Mouse (Mus musculus) CH12.LX (cell line): ENCODE measurements around the gene Adam15. TPM values are rescaled to one million over a fixed set of nuclear protein-coding genes. Genes with fewer than 3 reads are reported as not detected.

ENCODE experiments used
- DNase-seq: peaks from one replicate; pipeline ENCODE4 v3.0.0-alpha.2; 2013; ENCODE audit errors: extremely low read depth
- H3K27ac ChIP-seq: 2 replicates; pipeline ENCODE4 v1.5.1; 2012; ENCODE audit warnings: low read depth, mild to moderate bottlenecking, control low read depth, moderate library complexity; ENCODE audit not compliant: insufficient read depth
- H3K27me3 ChIP-seq: replicated peaks from 2 replicates; pipeline ENCODE3; 2012; ENCODE audit warnings: inconsistent platforms
- H3K36me3 ChIP-seq, 2 experiments: replicated peaks in 1 of 2; 2 replicates each; pipeline versions ENCODE3 to v1.6.1; 2012; ENCODE audit warnings: inconsistent platforms in 1 of 2, low read length in 1 of 2, mild to moderate bottlenecking in 1 of 2, mixed read lengths in 1 of 2, moderate library complexity in 1 of 2; ENCODE audit not compliant: control insufficient read depth in 1 of 2, insufficient read depth in 1 of 2
- H3K4me1 ChIP-seq, 2 experiments: 2 replicates each; pipeline ENCODE4 v1.6.1; 2012; ENCODE audit warnings: inconsistent platforms in 1 of 2, moderate library complexity in 1 of 2; ENCODE audit not compliant: insufficient read depth in 2 of 2, control insufficient read depth in 1 of 2
- H3K4me2 ChIP-seq: 2 replicates; pipeline ENCODE4 v1.6.1; 2012; ENCODE audit warnings: low read depth, mild to moderate bottlenecking, control low read depth; ENCODE audit not compliant: poor library complexity, insufficient read depth, severe bottlenecking
- H3K4me3 ChIP-seq, 3 experiments: fragments of 150-350 bp in 1 of 3; sonication (generic) in 1 of 3; replicated peaks in 1 of 3; 2 replicates each; pipeline versions ENCODE3 to v1.5.1; 2011 to 2012; ENCODE audit warnings: low read depth in 2 of 3, low read length in 2 of 3, mild to moderate bottlenecking in 2 of 3, moderate library complexity in 2 of 3, control low read depth in 1 of 3, improper control_type of control experiment in 1 of 3, inconsistent platforms in 1 of 3, mixed read lengths in 1 of 3; ENCODE audit not compliant: poor library complexity in 1 of 3
- H3K79me2 ChIP-seq: replicated peaks from 2 replicates; pipeline ENCODE4 v1.6.1; 2012; ENCODE audit warnings: mild to moderate bottlenecking, moderate library complexity; ENCODE audit not compliant: control insufficient read depth, poor library complexity, insufficient read depth, severe bottlenecking; ENCODE audit errors: extremely low read depth
- H3K9ac ChIP-seq: 2 replicates; pipeline ENCODE4 v1.6.1; 2012; ENCODE audit warnings: low read depth, mild to moderate bottlenecking, control low read depth, moderate library complexity; ENCODE audit not compliant: insufficient read depth
- H3K9me3 ChIP-seq: replicated peaks from 2 replicates; pipeline ENCODE3; 2012; ENCODE audit warnings: low read length, inconsistent platforms, mixed read lengths
- BHLHE40 ChIP-seq: IDR thresholded peaks from 2 replicates; pipeline ENCODE4 v1.6.1; 2011; ENCODE audit warnings: mild to moderate bottlenecking, low read depth, low read length, improper control_type of control experiment
- CHD1 ChIP-seq: IDR thresholded peaks from 2 replicates; pipeline ENCODE4 v1.6.1; 2012; ENCODE audit warnings: low read depth, low read length, improper control_type of control experiment, inconsistent platforms
- CHD2 ChIP-seq: IDR thresholded peaks from 2 replicates; pipeline ENCODE4 v1.6.1; 2011; ENCODE audit warnings: low read length, improper control_type of control experiment
- CTCF ChIP-seq, 2 experiments: IDR thresholded peaks in 1 of 2; conservative IDR thresholded peaks in 1 of 2; 2 replicates each; pipeline ENCODE4 v1.5.1; 2011 to 2012; ENCODE audit warnings: low read depth in 2 of 2, low read length in 2 of 2, improper control_type of control experiment in 1 of 2, inconsistent platforms in 1 of 2, mild to moderate bottlenecking in 1 of 2, moderate library complexity in 1 of 2
- E2F4 ChIP-seq: IDR thresholded peaks from 2 replicates; pipeline ENCODE4 v1.6.1; 2011; ENCODE audit warnings: low read depth, low read length, improper control_type of control experiment; ENCODE audit not compliant: insufficient replicate concordance
- ELF1 ChIP-seq: IDR thresholded peaks from 2 replicates; pipeline ENCODE4 v1.6.1; 2014; ENCODE audit warnings: low read depth, mild to moderate bottlenecking, inconsistent platforms, low read length, improper control_type of control experiment
- EP300 ChIP-seq: IDR thresholded peaks from 2 replicates; pipeline ENCODE4 v1.6.1; 2011; ENCODE audit warnings: low read length, improper control_type of control experiment
- ETS1 ChIP-seq: conservative IDR thresholded peaks from 2 replicates; pipeline ENCODE4 v1.6.1; 2012; ENCODE audit warnings: low read depth, mild to moderate bottlenecking, inconsistent platforms, low read length, improper control_type of control experiment, moderate library complexity
- GABPA ChIP-seq: IDR thresholded peaks from 2 replicates; pipeline ENCODE4 v1.6.1; 2012; ENCODE audit warnings: low read depth, low read length, improper control_type of control experiment, inconsistent platforms; ENCODE audit not compliant: insufficient replicate concordance
- HCFC1 ChIP-seq: IDR thresholded peaks from 2 replicates; pipeline ENCODE4 v1.6.1; 2012; ENCODE audit warnings: low read depth, mild to moderate bottlenecking, inconsistent platforms, low read length, improper control_type of control experiment
- IRF4 ChIP-seq: IDR thresholded peaks from 2 replicates; pipeline ENCODE4 v1.6.1; 2014; ENCODE audit warnings: low read depth, mild to moderate bottlenecking, inconsistent platforms, low read length, improper control_type of control experiment
- JUN ChIP-seq: IDR thresholded peaks from 2 replicates; pipeline ENCODE4 v1.6.1; 2011; ENCODE audit warnings: low read depth, mild to moderate bottlenecking, low read length, improper control_type of control experiment, moderate library complexity; ENCODE audit not compliant: insufficient read depth
- JUND ChIP-seq: conservative IDR thresholded peaks from 2 replicates; pipeline ENCODE4 v1.6.1; 2011; ENCODE audit warnings: low read depth, low read length, improper control_type of control experiment
- KAT2A ChIP-seq: IDR thresholded peaks from 2 replicates; pipeline ENCODE4 v1.6.1; 2012; ENCODE audit warnings: low read length, improper control_type of control experiment, inconsistent platforms; ENCODE audit not compliant: insufficient replicate concordance
- MAFK ChIP-seq: IDR thresholded peaks from 2 replicates; pipeline ENCODE4 v1.6.1; 2011; ENCODE audit warnings: low read length, improper control_type of control experiment; ENCODE audit not compliant: insufficient replicate concordance
- MAX ChIP-seq: IDR thresholded peaks from 2 replicates; pipeline ENCODE4 v1.6.1; 2011; ENCODE audit warnings: low read length, improper control_type of control experiment
- MAZ ChIP-seq: IDR thresholded peaks from 2 replicates; pipeline ENCODE4 v1.6.1; 2012; ENCODE audit warnings: low read depth, mild to moderate bottlenecking, inconsistent platforms, low read length, improper control_type of control experiment, moderate library complexity
- MEF2A ChIP-seq: IDR thresholded peaks from 2 replicates; pipeline ENCODE4 v1.6.1; 2014; ENCODE audit warnings: low read depth, mild to moderate bottlenecking, inconsistent platforms, low read length, improper control_type of control experiment, borderline replicate concordance
- MXI1 ChIP-seq: IDR thresholded peaks from 2 replicates; pipeline ENCODE4 v1.6.1; 2011; ENCODE audit warnings: mild to moderate bottlenecking, low read depth, low read length, improper control_type of control experiment
- MYC ChIP-seq: IDR thresholded peaks from 2 replicates; pipeline ENCODE4 v1.6.1; 2011; ENCODE audit warnings: low read depth, mild to moderate bottlenecking, improper control_type of control experiment, low read length
- NELFE ChIP-seq: IDR thresholded peaks from 2 replicates; pipeline ENCODE4 v1.6.1; 2011; ENCODE audit warnings: low read depth, low read length, improper control_type of control experiment
- NRF1 ChIP-seq: IDR thresholded peaks from 2 replicates; pipeline ENCODE4 v1.6.1; 2014; ENCODE audit warnings: low read depth, mild to moderate bottlenecking, inconsistent platforms, low read length, improper control_type of control experiment, moderate library complexity
- PAX5 ChIP-seq: IDR thresholded peaks from 2 replicates; pipeline ENCODE4 v1.6.1; 2012; ENCODE audit warnings: low read length, inconsistent platforms, mixed read lengths
- POLR2A ChIP-seq: IDR thresholded peaks from 2 replicates; pipeline ENCODE4 v1.6.1; 2011; ENCODE audit warnings: low read depth, mild to moderate bottlenecking, improper control_type of control experiment, low read length
- POLR2AphosphoS2 ChIP-seq: IDR thresholded peaks from 2 replicates; pipeline ENCODE4 v1.6.1; 2011; ENCODE audit warnings: low read depth, low read length, improper control_type of control experiment
- RAD21 ChIP-seq: IDR thresholded peaks from 2 replicates; pipeline ENCODE4 v1.6.1; 2011; ENCODE audit warnings: low read depth, mild to moderate bottlenecking, low read length, improper control_type of control experiment, moderate library complexity
- RCOR1 ChIP-seq: conservative IDR thresholded peaks from 2 replicates; pipeline ENCODE4 v1.6.1; 2012; ENCODE audit warnings: low read depth, mild to moderate bottlenecking, inconsistent platforms, low read length, improper control_type of control experiment
- SIN3A ChIP-seq: IDR thresholded peaks from 2 replicates; pipeline ENCODE4 v1.6.1; 2012; ENCODE audit warnings: low read length, improper control_type of control experiment, inconsistent platforms
- SMC3 ChIP-seq: IDR thresholded peaks from 2 replicates; pipeline ENCODE4 v1.6.1; 2011; ENCODE audit warnings: low read depth, low read length, improper control_type of control experiment
- TBP ChIP-seq: conservative IDR thresholded peaks from 2 replicates; pipeline ENCODE4 v1.6.1; 2011; ENCODE audit warnings: low read depth, low read length, improper control_type of control experiment
- TCF12 ChIP-seq: IDR thresholded peaks from 2 replicates; pipeline ENCODE4 v1.6.1; 2014; ENCODE audit warnings: low read depth, mild to moderate bottlenecking, inconsistent platforms, low read length, improper control_type of control experiment
- UBTF ChIP-seq: IDR thresholded peaks from 2 replicates; pipeline ENCODE4 v1.6.1; 2012; ENCODE audit warnings: low read depth, mild to moderate bottlenecking, inconsistent platforms, low read length, improper control_type of control experiment, moderate library complexity
- USF1 ChIP-seq: IDR thresholded peaks from 2 replicates; pipeline ENCODE4 v1.6.1; 2014; ENCODE audit warnings: low read depth, mild to moderate bottlenecking, inconsistent platforms, low read length, improper control_type of control experiment
- USF2 ChIP-seq: conservative IDR thresholded peaks from 2 replicates; pipeline ENCODE4 v1.6.1; 2011; ENCODE audit warnings: low read depth, low read length, improper control_type of control experiment
- ZC3H11A ChIP-seq: IDR thresholded peaks from 2 replicates; pipeline ENCODE4 v1.6.1; 2012; ENCODE audit warnings: low read depth, mild to moderate bottlenecking, inconsistent platforms, low read length, improper control_type of control experiment
- ZKSCAN1 ChIP-seq: IDR thresholded peaks from 2 replicates; pipeline ENCODE4 v1.6.1; 2012; ENCODE audit warnings: low read depth, inconsistent platforms, low read length, improper control_type of control experiment, borderline replicate concordance
- ZMIZ1 ChIP-seq: IDR thresholded peaks from 2 replicates; pipeline ENCODE4 v1.6.1; 2012; ENCODE audit warnings: low read depth, mild to moderate bottlenecking, inconsistent platforms, low read length, improper control_type of control experiment
- ZNF384 ChIP-seq: IDR thresholded peaks from 2 replicates; pipeline ENCODE4 v1.6.1; 2012; ENCODE audit warnings: low read depth, low read length, improper control_type of control experiment, inconsistent platforms
- dilution Hi-C: fragments of 300-500 bp; cut with MboI; formaldehyde crosslinking; loops from 2 replicates; pipeline ENCODE4 v1.14.3; 2020; ENCODE audit warnings: low sequenced_read_pairs; ENCODE audit not compliant: extremely low pct_unique_long_range_greater_than_20kb, extremely low pct_ligation_motif_present
- in situ Hi-C: fragments of 300-500 bp; cut with MboI; formaldehyde crosslinking; loops from 3 replicates; pipeline ENCODE4 v1.14.3; 2019; ENCODE audit warnings: low sequenced_read_pairs, low pct_ligation_motif_present, low pct_unique_long_range_greater_than_20kb, mixed read lengths
- polyA plus RNA-seq: library from polyadenylated mRNA; unstranded; fragments of >175 nt; gene quantifications from 2 replicates; pipeline ENCODE4 v1.2.1, GENCODE M21; 2012; ENCODE audit warnings: low read depth; ENCODE audit not compliant: insufficient read length
- total RNA-seq, 2 experiments: library from RNA; depleted of rRNA; stranded (reverse); fragments of 300-350 nt in 1 of 2; fragments of >200 nt in 1 of 2; gene quantifications; 2 replicates each; pipeline ENCODE4 v1.2.3; 2012 to 2014

Adam15 gene
- total and polyA plus RNA-seq, 3 experiments, result 5.8 to 39.1 (median 26.5) TPM

DNA sequence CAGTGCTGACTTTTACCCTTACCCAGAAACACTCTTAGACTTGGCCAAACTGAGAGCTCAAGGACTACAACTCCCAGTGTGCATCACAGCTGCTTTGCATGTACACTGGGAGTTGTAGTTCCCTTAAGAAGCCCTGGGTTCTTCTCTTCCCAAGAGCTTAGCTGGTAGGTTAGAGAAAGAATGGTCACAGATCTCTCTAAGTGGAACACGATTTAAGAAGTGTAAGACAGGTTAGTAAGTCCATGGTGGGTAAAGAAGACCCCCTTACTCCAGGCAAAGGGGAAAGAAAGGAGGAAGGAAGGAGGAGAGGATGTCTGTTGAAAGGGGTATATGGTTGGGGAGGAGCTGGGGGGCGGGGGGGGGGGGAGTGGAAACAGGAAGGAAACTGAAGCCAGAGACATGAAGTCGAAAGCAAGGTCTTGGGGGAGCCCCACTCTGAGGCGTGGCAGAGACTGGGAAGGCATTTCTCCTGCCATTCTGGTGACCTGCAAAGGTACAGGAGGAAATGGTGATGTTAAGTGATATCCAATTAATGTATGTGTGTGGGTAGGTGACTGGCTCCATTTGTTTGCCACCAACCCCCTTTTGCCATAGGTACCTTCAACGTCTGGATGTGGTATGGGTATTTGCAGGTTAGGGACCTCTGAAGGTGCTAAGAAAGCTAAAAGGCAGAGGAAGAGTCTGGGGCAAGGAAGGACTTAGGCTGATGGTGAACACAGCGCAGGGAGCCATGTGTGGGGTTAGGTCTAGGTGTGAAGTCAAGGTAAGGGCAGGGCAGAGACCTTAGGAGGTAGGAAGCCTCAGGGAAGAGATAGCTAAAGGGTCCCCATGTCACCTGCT is 39.3 kb upstream of the Adam15 start:
- in situ Hi-C loops, result no loop called here
- Histone ChIP-seq H3K9ac (peak overlapping the region; percentile 97), H3K4me2 (peak overlapping the region; percentile 79), H3K79me2 (peaks cover 49% of the 10 kb centered on the region), H3K27ac (peak overlapping the region; percentile 99), H3K36me3 (peaks cover 4 to 10% of the 10 kb centered on the region in 2 experiments), H3K4me3 (peak overlapping the region; percentile 51 to 59 (median 54)), H3K27me3 (no peaks in the 10 kb centered on the region), H3K9me3 (no peaks in the 10 kb centered on the region), H3K4me1 (peaks cover 12 to 62% of the 10 kb centered on the region in 2 experiments)
- TF ChIP-seq MYC (peak; percentile 11; the same call in 1 of the 2 replicates), KAT2A (peak; percentile 99), ZKSCAN1 (no peak), MXI1 (peak; percentile 79), SIN3A (peak; percentile 39; the same call in 1 of the 2 replicates), POLR2AphosphoS2 (no peak), CTCF (conservative IDR thresholded peaks at IDR 0.05 in 1 of 2, IDR thresholded peaks at IDR 0.05 in 1 of 2; ENCODE audit: low read depth in 2 of 2, low read length in 2 of 2) (no peak), NELFE (peak; percentile 31; the same call in 1 of the 2 replicates), USF2 (no peak), POLR2A (peak; percentile 68), E2F4 (no peak), ETS1 (no peak), NRF1 (no peak; the same call in 1 of the 2 replicates), ELF1 (peak; percentile 64), MEF2A (peak; percentile 51; the same call in 1 of the 2 replicates), JUN (no peak), IRF4 (no peak), TBP (0 out of 2 replicates have a peak, but pooled peaks have one; percentile 54), HCFC1 (peak; percentile 100), SMC3 (no peak), ZMIZ1 (peak; percentile 29; the same call in 1 of the 2 replicates), MAX (no peak), PAX5 (no peak), GABPA (peak; percentile 78; the same call in 1 of the 2 replicates), RAD21 (no peak), TCF12 (peak; percentile 48; the same call in 1 of the 2 replicates), USF1 (no peak), CHD1 (no peak; the same call in 1 of the 2 replicates), EP300 (no peak; the same call in 1 of the 2 replicates), BHLHE40 (0 out of 2 replicates have a peak, but pooled peaks have one; percentile 22), RCOR1 (0 out of 2 replicates have a peak, but pooled peaks have one; percentile 8), MAZ (peak; percentile 86), JUND (no peak), ZNF384 (no peak), CHD2 (no peak; the same call in 1 of the 2 replicates), ZC3H11A (no peak), MAFK (no peak), UBTF (no peak)
- dilution Hi-C loops, result no loop called here
- peak; percentile 81 for DNase-seq
